Mouse (Mus musculus) cerebral cortex, adult 2 months (tissue): ENCODE data around the gene Tspan18.

Experiments
- WGBS: fragments of 180-500 bp; shearing (Covaris S2); methylation state at CpG from one replicate; pipeline ENCODE4 v1.1.7; 2018; 5-methylcytosine and 5-hydroxymethylcytosine counted together

Tspan18 gene

GRCm38 (mm10) chr2:93333817-93334731 lies at the start of gene Tspan18:
Gene Tspan18 (minus strand): TSS chr2:93334505.
- WGBS = under 1% methylated on average over 84 of the region's 95 CpGs

GRCm38 (mm10) chr2:93383831-93384230 lies 49.5 kb upstream of the Tspan18 start:
- 57% methylated on average over 5 of the region's 5 CpGs for WGBS

- 30% methylated on average over 2 of the region's 2 CpGs for WGBS
Measured at GRCm38 (mm10) chr2:93380680-93381089, 46.4 kb upstream of the Tspan18 start.

- 27% methylated on average over 15 of the region's 15 CpGs for WGBS
Measured at GRCm38 (mm10) chr2:93377797-93378196, 43.5 kb upstream of the Tspan18 start.

GRCm38 (mm10) chr2:93377157-93377556 lies 42.9 kb upstream of the Tspan18 start:
- 96% methylated on average over 3 of the region's 3 CpGs for WGBS

- 98% methylated on average over 10 of the region's 10 CpGs for WGBS
Measured at GRCm38 (mm10) chr2:93372872-93373271, 38.6 kb upstream of the Tspan18 start.

- WGBS = 28% methylated on average over 6 of the region's 6 CpGs
Measured at GRCm38 (mm10) chr2:93372097-93372571, 37.8 kb upstream of the Tspan18 start.

- WGBS = 75% methylated on average over 8 of the region's 8 CpGs
Measured at GRCm38 (mm10) chr2:93368954-93369353, 34.6 kb upstream of the Tspan18 start.

- WGBS = 80% methylated on average over 6 of the region's 6 CpGs
Measured at GRCm38 (mm10) chr2:93367962-93368361, 33.7 kb upstream of the Tspan18 start.

GRCm38 (mm10) chr2:93365411-93365810 lies 31.1 kb upstream of the Tspan18 start:
- WGBS = 80% methylated on average over 9 of the region's 9 CpGs

- WGBS = 76% methylated on average over 2 of the region's 2 CpGs
Measured at GRCm38 (mm10) chr2:93364951-93365350, 30.6 kb upstream of the Tspan18 start.

- WGBS = 70% methylated on average over 5 of the region's 5 CpGs
Measured at GRCm38 (mm10) chr2:93361454-93361853, 27.1 kb upstream of the Tspan18 start.

- WGBS = 88% methylated on average over 6 of the region's 6 CpGs
Measured at GRCm38 (mm10) chr2:93360310-93360709, 26.0 kb upstream of the Tspan18 start.

GRCm38 (mm10) chr2:93357391-93357790 lies 23.1 kb upstream of the Tspan18 start:
- WGBS = 95% methylated on average over 2 of the region's 2 CpGs

- 48% methylated on average over 7 of the region's 7 CpGs for WGBS
Measured at GRCm38 (mm10) chr2:93355845-93356244, 21.5 kb upstream of the Tspan18 start.

GRCm38 (mm10) chr2:93354621-93355020 lies 20.3 kb upstream of the Tspan18 start:
- 76% methylated on average over 1 of the region's 1 CpGs for WGBS

- 83% methylated on average over 4 of the region's 4 CpGs for WGBS
Measured at GRCm38 (mm10) chr2:93353725-93354124, 19.4 kb upstream of the Tspan18 start.

- WGBS = 79% methylated on average over 8 of the region's 8 CpGs
Measured at GRCm38 (mm10) chr2:93352915-93353685, 18.8 kb upstream of the Tspan18 start.

- WGBS = 85% methylated on average over 7 of the region's 7 CpGs
Measured at GRCm38 (mm10) chr2:93351352-93351751, 17.0 kb upstream of the Tspan18 start.

- WGBS = 87% methylated on average over 5 of the region's 5 CpGs
Measured at GRCm38 (mm10) chr2:93347018-93347417, 12.7 kb upstream of the Tspan18 start.

- 62% methylated on average over 6 of the region's 6 CpGs for WGBS
Measured at GRCm38 (mm10) chr2:93346609-93347008, 12.3 kb upstream of the Tspan18 start.

GRCm38 (mm10) chr2:93345663-93346268 lies 11.5 kb upstream of the Tspan18 start:
- 81% methylated on average over 5 of the region's 5 CpGs for WGBS
